Mouse (Mus musculus) adrenal gland, adult 18-20 months (tissue): ENCODE data around the gene Gm49776. TPM values are rescaled to one million over a fixed set of nuclear protein-coding genes. Genes with fewer than 3 reads are reported as not detected.

Source experiments
- DNase-seq, 2 experiments: peaks; one replicate each; pipeline ENCODE4 v3.0.0; 2021 to 2022; ENCODE audit warnings: low spot score in 2 of 2
- total RNA-seq, 2 experiments: library from RNA; stranded (reverse); gene quantifications; 1 replicate in 1 of 2; 2 replicates in 1 of 2; pipeline ENCODE4 v1.2.3; 2021

The Gm49776 gene
- total RNA-seq, 2 experiments from 2014 or later: not detected

DNA sequence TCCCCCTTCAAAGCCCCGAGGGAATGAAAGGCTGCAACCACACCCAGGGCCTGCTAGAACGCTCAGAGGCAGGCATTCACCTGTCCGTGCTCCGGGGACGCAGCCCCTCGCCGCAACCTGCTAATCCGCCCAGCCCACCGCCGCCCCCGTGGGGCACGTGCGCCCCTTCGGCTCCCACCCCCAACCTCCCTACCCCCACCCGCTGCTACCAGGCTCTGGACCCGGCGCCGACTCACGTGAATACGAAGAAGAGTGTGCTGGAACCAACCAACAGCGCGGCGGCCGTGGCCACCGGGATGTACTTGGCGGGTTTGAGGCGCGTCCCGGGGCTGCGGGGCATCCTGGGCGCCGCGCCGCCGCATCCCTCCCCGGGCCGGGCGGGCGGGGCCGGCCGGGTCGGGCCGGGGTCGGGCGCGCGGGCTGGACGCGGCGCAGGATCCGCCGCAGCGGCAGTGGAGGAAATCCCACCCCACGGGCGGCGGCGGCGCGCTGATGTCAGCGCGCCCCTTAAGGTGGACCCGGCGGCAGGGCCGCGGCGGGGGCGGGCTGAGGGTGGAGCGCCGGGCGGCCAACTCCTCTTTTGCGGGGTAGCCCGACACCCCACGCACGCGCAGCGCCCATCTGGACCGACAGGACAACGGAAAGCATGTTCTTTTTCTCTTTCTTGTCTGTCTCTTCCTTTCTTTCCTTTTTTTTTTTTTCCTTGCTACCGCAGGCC, 23.3 kb downstream of the Gm49776 start, which contains the start of gene Zdhhc8:
Gene Zdhhc8 (minus strand): TSS at position 466 of the 718 bp plus-strand sequence.
- peak; percentile 77 to 81 for DNase-seq

- no peak for DNase-seq
These were observed 24.0 kb downstream of the Gm49776 start for GRCm38 (mm10) chr16:18233919-18234670.

GRCm38 (mm10) chr16:18233451-18233850, 24.7 kb downstream of the Gm49776 start:
- DNase-seq: no peak

- no peak for DNase-seq
These were observed 26.7 kb downstream of the Gm49776 start for GRCm38 (mm10) chr16:18231451-18231850.

- DNase-seq: no peak
These were observed 27.1 kb downstream of the Gm49776 start for GRCm38 (mm10) chr16:18231047-18231446.

DNA sequence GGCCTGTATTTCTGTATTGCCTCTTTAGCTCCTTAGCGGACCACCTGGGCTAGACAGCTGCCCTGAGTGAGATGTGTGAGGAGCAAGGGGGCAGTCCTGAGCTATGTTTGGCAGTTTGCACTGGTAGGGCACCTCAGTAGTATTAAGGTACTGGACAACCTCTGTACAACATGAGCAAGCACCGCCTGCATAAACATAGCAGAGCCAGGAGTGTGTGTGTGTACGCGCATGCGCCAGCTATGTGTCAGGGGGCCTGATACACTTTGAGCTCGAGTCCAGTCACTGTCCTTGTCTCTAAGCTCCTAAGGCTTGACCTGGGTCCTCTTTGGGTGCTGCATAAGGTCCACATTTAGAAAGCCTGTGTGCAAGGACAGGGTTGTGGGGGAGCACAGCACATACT, 27.5 kb downstream of the Gm49776 start:
- DNase-seq: no peak

DNA sequence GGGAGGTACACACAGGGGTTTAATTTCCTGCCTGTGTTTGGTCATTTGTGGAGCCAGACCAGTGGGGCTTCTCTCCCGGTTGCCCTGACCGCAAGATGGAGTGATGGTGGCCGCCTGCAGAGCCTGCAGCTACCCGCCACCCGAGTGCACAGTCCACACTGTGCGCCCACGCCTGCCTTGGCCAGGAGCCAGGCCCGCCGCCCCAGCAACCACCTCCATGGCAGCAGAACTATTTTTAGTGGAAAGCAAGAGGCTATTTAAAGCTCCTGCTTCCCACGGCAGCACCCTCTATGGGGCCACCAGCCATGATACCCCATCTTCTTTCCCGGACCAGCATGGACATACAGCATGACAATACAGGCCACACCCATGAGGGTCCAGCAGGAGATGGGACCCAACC, 28.5 kb downstream of the Gm49776 start:
- peak; percentile 42 to 48 for DNase-seq

DNA sequence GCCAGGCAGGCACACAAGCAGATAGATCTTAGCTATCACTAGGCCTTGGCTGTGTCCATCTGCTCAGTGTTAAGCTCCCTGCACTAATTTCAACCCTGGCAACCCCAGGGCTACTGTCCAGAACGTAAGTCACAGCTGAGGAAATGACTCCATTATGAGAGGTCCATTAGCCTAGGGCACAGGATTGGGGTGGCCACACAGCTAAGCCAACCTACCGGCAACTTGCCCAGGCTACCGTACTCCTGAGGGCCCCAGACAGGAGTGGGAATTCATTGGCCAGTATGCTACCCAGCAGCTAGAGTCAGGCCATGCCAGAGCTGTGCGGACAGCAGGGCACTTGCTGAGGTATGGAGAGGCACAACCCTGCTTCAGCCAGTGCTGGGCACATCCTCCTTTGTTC, 29.3 kb downstream of the Gm49776 start:
- no peak for DNase-seq

DNA sequence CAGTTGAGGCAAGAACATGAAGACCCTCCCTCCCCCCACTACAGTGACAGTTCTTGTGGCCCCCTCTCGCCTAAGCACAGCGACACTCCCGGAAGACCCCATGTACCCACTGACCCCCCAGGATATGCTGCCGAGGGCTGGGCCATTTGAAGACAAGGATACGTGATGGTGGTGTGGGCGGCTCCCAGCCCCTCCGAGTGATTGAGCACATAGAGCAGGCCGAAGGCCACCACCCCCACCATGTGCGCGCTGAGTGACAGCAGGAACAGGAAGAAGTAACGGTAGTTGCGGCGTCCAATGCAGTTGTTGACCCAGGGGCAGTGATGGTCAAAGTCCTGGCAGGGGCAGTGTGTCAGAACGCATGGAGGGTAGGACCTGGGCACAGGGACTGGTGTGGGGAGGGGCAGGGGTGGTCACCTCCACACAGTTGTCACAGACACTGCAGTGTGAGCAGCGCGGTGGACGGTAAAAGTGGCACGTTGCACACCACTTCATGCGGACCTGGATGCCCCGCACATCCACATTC, 30.2 kb downstream of the Gm49776 start:
- DNase-seq: no peak

DNA sequence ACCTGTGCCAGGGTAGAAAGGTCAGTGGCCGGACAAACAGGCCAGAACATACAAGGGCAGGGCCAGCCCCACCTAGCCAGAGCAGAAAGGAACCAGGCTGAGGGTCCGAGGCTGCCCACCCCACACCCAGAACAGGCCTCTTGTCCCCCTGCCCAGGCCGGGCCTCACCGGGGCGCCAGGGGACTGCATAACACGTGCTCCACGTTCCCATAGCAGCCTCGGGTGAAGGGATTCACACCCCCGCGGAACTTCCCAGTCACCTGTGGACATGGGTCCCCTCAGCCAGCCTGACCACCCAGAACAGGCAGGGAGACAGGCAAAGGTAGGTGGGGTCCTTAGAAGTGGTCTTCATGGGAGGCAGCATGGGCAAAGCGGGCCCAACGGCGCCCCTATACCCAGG, 30.9 kb downstream of the Gm49776 start:
- no peak for DNase-seq

DNA sequence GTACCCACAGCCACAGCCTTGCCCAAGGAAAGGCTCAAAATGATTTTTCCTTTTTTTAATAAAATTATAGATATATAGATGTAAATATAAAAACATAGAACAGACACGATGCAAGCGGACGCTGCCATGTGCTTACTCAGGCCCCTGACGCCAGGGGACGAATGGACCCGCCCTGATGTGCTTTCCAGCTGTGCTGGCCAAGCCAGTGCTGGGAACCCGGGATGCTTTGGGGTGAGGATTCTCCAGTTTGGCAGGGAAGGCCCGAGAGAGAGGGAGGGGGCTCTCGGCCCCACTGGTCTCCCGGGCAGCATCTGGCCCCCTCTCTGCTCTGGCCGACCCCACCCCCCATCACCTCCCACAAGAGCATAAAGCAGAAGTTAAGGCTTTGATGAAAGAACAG, 35.9 kb downstream of the Gm49776 start:
- DNase-seq: no peak

GRCm38 (mm10) chr16:18221543-18221898, 36.6 kb downstream of the Gm49776 start:
- DNase-seq: no peak

DNA sequence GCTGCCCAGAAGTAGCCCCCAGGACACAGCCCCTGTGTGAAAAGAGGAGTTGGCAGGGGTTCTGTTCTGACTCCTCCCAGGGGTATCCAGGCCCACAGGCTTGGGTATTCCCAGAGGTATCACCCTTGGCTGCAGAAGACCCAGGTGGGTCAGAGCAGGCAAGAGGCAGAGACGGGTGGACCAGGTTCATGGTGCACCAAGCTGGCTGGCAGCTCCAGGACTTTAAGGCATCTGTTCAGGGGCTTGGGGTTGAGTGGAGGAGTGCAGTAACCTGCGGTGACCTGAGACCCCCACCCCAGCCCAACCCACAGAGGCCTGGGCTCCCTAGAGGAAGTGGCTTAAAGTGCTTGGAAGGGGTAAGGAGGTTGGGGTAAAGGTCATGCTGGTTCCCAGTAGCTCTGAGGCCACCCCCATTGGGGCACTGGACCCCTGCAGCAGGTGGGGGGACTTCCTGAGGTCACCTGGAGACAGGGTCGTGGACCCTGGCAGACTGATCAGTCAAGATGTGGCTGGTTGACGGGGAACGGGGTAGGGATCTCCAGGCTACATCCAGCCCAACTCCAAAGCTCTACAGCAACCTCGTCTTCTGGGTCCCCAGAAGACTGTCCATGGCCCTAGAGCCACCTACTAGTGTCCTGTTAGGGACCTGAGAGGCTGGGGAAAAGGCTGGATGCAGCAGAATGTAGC, 37.1 kb downstream of the Gm49776 start:
- DNase-seq: no peak

DNA sequence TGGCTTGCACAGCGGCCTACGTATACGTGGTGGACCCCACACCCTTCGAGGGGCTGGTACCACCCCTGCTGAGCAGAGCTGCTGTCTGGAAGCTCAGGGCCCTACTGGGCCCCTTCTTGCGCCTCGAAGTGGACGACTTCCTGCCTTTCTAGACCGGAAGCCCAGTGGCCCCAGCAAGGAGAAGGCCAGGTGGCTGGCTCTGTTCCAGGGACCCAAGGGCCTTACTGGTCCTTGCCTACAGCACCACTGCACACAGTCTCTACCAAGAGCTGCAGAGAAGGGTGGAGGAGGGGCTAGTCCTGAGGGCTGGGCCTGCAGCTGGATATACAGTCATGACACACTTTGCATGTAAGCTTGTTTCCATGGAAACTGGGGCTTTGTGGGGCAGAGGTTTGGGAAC, 38.1 kb downstream of the Gm49776 start:
- DNase-seq: no peak

DNA sequence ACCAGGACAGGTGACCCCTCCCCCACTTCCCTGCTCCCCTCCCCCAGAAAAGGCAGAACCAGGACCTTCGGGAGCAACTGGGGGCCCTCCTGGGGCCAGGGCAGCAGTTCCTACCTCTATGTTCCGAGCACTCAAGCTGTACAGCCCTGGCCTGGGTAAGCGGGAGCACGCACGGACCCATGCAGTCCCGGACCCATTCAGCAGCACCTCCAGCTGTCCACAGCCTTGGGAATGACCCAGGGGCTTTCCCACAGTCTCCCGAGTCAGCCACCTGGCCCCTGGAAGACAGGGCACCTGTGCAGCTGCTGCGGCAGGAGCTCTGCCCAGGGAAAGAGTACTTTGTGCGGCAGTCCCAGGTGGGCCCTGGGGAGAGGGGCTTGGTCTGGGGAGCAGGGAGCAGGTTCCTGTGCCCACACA, 39.5 kb downstream of the Gm49776 start:
- DNase-seq: no peak

DNA sequence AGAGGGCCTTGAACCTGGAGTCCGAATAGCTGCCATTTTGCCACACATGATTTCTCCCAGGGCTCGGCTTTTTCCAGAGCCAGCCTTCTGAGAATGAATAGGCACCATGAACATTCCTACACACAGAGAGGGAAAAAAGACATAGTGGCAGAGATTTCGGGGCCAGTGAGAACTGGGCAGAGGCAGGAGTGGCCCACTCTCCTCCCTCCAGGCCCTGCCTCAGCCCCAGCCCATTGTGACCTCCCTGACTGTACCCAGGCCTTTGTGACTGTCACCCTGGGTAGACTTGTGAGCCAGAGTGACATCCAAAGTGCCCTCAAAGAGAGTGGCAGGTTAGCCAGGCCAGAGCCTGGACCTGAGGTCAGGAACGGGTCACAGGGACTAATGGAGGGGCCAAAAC, 40.5 kb downstream of the Gm49776 start, which contains the start of gene Ccdc188:
Gene Ccdc188 (plus strand): TSS at position 301 of the 400 bp plus-strand sequence.
- DNase-seq: no peak

- DNase-seq: no peak
These were observed 43.3 kb downstream of the Gm49776 start for GRCm38 (mm10) chr16:18214858-18215257.

GRCm38 (mm10) chr16:18213689-18214088, 44.4 kb downstream of the Gm49776 start:
- no peak for DNase-seq

DNA sequence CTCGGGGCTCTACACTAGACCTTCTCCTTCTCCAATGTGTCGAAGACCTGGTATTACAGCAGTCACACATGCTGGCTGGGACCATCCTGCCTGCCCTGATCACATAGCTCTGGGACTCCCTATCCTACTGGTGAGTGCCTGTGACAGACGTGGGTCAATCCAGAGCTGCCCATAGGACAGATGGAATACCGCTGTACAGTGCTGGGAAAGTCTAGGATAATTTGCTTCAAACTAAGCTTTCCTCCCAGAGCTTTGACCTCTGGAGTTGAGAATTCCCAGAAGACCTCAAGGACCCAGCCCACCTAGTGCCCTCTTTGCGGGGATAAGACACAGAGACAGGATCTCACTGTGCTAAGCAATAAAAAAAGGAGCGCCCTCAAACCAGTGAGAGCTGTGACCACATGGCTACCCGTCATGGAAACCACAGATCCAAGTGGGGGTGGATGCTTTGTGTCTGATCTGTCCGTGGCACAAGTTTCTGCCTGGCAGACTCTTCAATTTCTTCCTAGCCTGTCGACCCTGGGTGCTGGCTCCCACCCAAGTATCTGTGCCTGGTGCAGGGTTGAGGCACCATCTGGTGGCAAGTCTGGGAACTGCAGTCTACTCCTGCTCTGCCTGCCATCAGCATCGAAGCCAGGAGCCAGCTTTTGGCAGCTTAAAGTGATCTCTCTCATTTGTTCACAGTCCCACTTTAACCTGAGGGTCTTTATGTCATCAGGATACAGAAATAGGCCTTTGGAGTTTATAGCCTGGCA, 46.5 kb downstream of the Gm49776 start:
- peak; percentile 81 to 86 for DNase-seq

DNA sequence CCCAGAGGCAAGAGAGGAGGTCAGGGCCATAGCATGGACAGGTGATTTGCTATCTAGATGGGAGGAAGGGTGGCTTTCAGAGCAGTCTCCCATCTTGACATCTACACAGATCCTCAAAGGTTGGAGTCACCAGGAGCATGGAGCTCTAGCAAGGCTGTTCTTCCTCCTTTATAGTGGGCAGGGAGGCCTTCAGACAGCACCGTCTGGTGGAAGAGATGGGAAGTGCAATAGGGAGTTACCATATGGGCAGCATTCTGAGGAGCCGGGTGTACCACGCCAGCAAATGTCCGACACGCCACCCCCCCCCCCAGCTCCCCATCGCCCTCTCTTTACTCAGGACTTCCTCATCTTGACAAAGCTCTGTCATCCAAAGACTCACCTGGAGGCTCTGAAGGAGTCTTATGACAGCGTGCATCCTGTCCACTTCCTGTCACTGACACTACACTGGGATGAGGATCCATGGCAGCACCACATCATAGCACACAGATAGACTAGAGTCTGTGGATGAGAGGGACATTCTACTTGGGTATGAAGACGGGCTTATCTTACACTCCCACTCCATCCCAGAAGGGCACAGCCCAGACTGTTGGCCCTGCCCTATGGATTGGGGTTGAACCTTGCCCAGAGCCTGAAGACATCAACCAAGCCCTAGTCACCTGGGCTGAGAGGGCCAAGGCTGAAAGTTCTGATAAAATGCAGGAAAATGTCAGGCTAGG, 47.3 kb downstream of the Gm49776 start:
- DNase-seq: peak; percentile 62 to 64
